Mouse (Mus musculus) A20 (cell line): ENCODE measurements around the gene Pde4d.

Experiments
- DNase-seq: peaks from one replicate; pipeline ENCODE4 v3.0.0-alpha.2; 2011; ENCODE audit warnings: low read depth, low spot score

The Pde4d gene

GRCm38 (mm10) chr13:109290922-109291321 is 841.2 kb downstream of the Pde4d start:
- DNase-seq: no peak

- no peak for DNase-seq
Measured at GRCm38 (mm10) chr13:109293011-109293410, 843.3 kb downstream of the Pde4d start.

- DNase-seq: no peak
Measured at GRCm38 (mm10) chr13:109296347-109297037, 846.7 kb downstream of the Pde4d start.

- DNase-seq: no peak
Measured at GRCm38 (mm10) chr13:109298852-109299251, 849.1 kb downstream of the Pde4d start.

GRCm38 (mm10) chr13:109299511-109300250 is 849.9 kb downstream of the Pde4d start:
- no peak for DNase-seq

- no peak for DNase-seq
Measured at GRCm38 (mm10) chr13:109312542-109312941, 862.8 kb downstream of the Pde4d start.

GRCm38 (mm10) chr13:109315608-109316007 is 865.9 kb downstream of the Pde4d start:
- DNase-seq: no peak

- no peak for DNase-seq
Measured at GRCm38 (mm10) chr13:109317644-109318043, 867.9 kb downstream of the Pde4d start.

GRCm38 (mm10) chr13:109318434-109318998 is 868.8 kb downstream of the Pde4d start:
- no peak for DNase-seq

GRCm38 (mm10) chr13:109326061-109326460 is 876.3 kb downstream of the Pde4d start:
- DNase-seq: no peak

GRCm38 (mm10) chr13:109331563-109331962 is 881.8 kb downstream of the Pde4d start:
- DNase-seq: no peak

GRCm38 (mm10) chr13:109341902-109342301 is 892.2 kb downstream of the Pde4d start:
- DNase-seq: no peak

- DNase-seq: no peak
Measured at GRCm38 (mm10) chr13:109342469-109342868, 892.7 kb downstream of the Pde4d start.

GRCm38 (mm10) chr13:109343596-109343995 is 893.8 kb downstream of the Pde4d start:
- no peak for DNase-seq

- DNase-seq: no peak
Measured at GRCm38 (mm10) chr13:109347770-109348169, 898.0 kb downstream of the Pde4d start.

GRCm38 (mm10) chr13:109348316-109348715 is 898.6 kb downstream of the Pde4d start:
- no peak for DNase-seq

GRCm38 (mm10) chr13:109350100-109350499 is 900.4 kb downstream of the Pde4d start:
- no peak for DNase-seq

- no peak for DNase-seq
Measured at GRCm38 (mm10) chr13:109354017-109354416, 904.3 kb downstream of the Pde4d start.

GRCm38 (mm10) chr13:109356252-109356651 is 906.5 kb downstream of the Pde4d start:
- no peak for DNase-seq

GRCm38 (mm10) chr13:109359994-109360393 is 910.2 kb downstream of the Pde4d start:
- DNase-seq: no peak

GRCm38 (mm10) chr13:109362340-109362739 is 912.6 kb downstream of the Pde4d start:
- DNase-seq: no peak

GRCm38 (mm10) chr13:109374465-109374864 is 924.7 kb downstream of the Pde4d start:
- DNase-seq: no peak

GRCm38 (mm10) chr13:109376681-109377080 is 926.9 kb downstream of the Pde4d start:
- no peak for DNase-seq
